Mouse (Mus musculus) left cerebral cortex, postnatal 36 days (tissue): ENCODE results near the gene Tmx4. TPM values are rescaled to one million over a fixed set of nuclear protein-coding genes. Genes with fewer than 3 reads are reported as not detected.

Experiments used
- DNase-seq, 2 experiments: peaks; one replicate each; pipeline ENCODE4 v3.0.0; 2021 to 2022; ENCODE audit warnings: low spot score in 2 of 2, mixed read lengths in 1 of 2
- intact Hi-C: fragments of 180-260 bp; cut with DNase I; formaldehyde crosslinking; loops from one replicate; pipeline ENCODE4 v1.15.1; 2025
- total RNA-seq, 2 experiments: library from RNA; stranded (reverse); gene quantifications; 2 replicates each; pipeline ENCODE4 v1.2.3; 2021

The Tmx4 gene
- total RNA-seq, 2 experiments from 2014 or later: 168 to 169 TPM

- intact Hi-C loops: no loop called here
- no peak for DNase-seq
These were observed 52.8 kb downstream of the Tmx4 start for GRCm38 (mm10) chr2:134591081-134591694.

- DNase-seq: no peak
- intact Hi-C loops: no loop called here
These were observed 58.7 kb downstream of the Tmx4 start for GRCm38 (mm10) chr2:134585243-134585642.

- no peak for DNase-seq
- intact Hi-C loops: loop anchor here (10.0 kb wide), 1 partner anchor 115 kb away; no protein-coding TSS in a partner anchor
These were observed 84.5 kb downstream of the Tmx4 start for GRCm38 (mm10) chr2:134559422-134559821.

- intact Hi-C loops: loop anchor here (10.0 kb wide), 1 partner anchor 121 kb away; no protein-coding TSS in a partner anchor
- DNase-seq: no peak
These were observed 89.7 kb downstream of the Tmx4 start, which contains the start of gene Hao1 for GRCm38 (mm10) chr2:134554221-134554727. Gene Hao1 (minus strand): TSS chr2:134554368.

- no peak for DNase-seq
- intact Hi-C loops: loop anchor here (10.0 kb wide), 1 partner anchor 122 kb away; no protein-coding TSS in a partner anchor
These were observed 91.6 kb downstream of the Tmx4 start for GRCm38 (mm10) chr2:134552358-134552757.

- DNase-seq: peak; percentile 21 to 31
- intact Hi-C loops: loop anchor here (2.0 to 10.0 kb wide), 2 partner anchors 125 to 775 kb away; no protein-coding TSS in a partner anchor
These were observed 94.2 kb downstream of the Tmx4 start for GRCm38 (mm10) chr2:134549770-134550169.

GRCm38 (mm10) chr2:134545116-134545515 lies 98.8 kb downstream of the Tmx4 start:
- intact Hi-C loops: no loop called here
- no peak for DNase-seq

GRCm38 (mm10) chr2:134544321-134545065 lies 99.5 kb downstream of the Tmx4 start:
- no peak for DNase-seq
- intact Hi-C loops: loop anchor here (5.0 kb wide), 1 partner anchor 1432 kb away; no protein-coding TSS in a partner anchor

Other genes starting within 250 kb of the Tmx4 start
- gene Hao1, start 89.8 kb downstream of the Tmx4 start, total RNA-seq: not detected
- 100 to 1,000 TPM; 186 to 196 TPM for gene Plcb1, start 141.9 kb upstream of the Tmx4 start, total RNA-seq